Mouse (Mus musculus): ENCODE measurements around the gene Atp2b2.

GRCm38 (mm10) chr6:114022104-114022503 is 20.3 kb downstream of the Atp2b2 start:
- no peak for TF ChIP-seq POLR2A (IDR thresholded peaks at IDR 0.05; ENCODE audit: low read depth, low read length)
- TF ChIP-seq CTCF (IDR thresholded peaks at IDR 0.05; ENCODE audit: borderline replicate concordance, insufficient read depth, low read length) = no peak

Measured in embryonic fibroblast, embryonic 13.5 days (primary cell).